Mouse (Mus musculus) heart, adult 2 months (tissue): ENCODE results near the gene Dcxr.

Experiments used
- CTCF ChIP-seq: fragments of 200-600 bp; IDR thresholded peaks from 2 replicates; pipeline ENCODE4 v1.8.1; 2022; ENCODE audit warnings: antibody characterized with exemption, mild to moderate bottlenecking, moderate library complexity
- EP300 ChIP-seq: fragments of 200-500 bp; IDR thresholded peaks from 2 replicates; pipeline ENCODE4 v1.6.1; 2011; ENCODE audit warnings: low read depth, low read length, control low read depth; ENCODE audit not compliant: insufficient read depth
- POLR2A ChIP-seq: fragments of 200-500 bp; IDR thresholded peaks from 2 replicates; pipeline ENCODE4 v1.6.1; 2011; ENCODE audit warnings: mild to moderate bottlenecking, low read depth, low read length, control low read depth; ENCODE audit not compliant: insufficient read depth

DNA sequence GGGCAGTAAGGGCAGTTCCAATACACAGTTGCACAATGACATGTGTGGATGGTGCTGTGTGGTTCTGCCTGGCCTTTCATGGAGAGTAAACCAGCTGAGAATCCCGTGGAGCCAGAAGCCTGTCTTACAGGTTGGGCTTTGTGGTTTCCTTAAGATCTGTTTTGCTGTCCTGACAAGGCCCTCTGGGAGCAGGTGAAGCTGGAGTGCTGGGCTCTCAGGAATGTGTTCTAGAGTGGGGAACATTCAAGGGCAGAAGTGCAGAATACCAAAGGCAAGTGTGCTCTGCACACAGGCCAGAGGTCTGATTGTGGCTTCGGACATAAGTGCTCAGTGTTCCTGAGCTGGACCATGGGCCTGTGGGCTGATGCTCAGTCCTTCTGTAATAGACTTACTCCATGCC, 42.4 kb downstream of the Dcxr start:
- TF ChIP-seq CTCF (no peak), EP300 (no peak), POLR2A (no peak)
